Mouse (Mus musculus) liver, postnatal 0 days (tissue): Measurements from ENCODE around the gene Rbbp6. TPM values are rescaled to one million over a fixed set of nuclear protein-coding genes. Genes with fewer than 3 reads are reported as not detected.

Source experiments
- ATAC-seq: fragments of 200-750 bp; cut with Nextera tagmentation; 2 replicates; pipeline ENCODE4 v1.8.0; 2017; ENCODE audit warnings: mild to moderate bottlenecking, moderate library complexity
- DNase-seq: peaks from one replicate; pipeline ENCODE4 v3.0.0-alpha.2; 2016
- H3K27ac ChIP-seq: fragments of 300-500 bp; sonication (generic); 2 replicates; pipeline ENCODE4 v1.5.1; 2014; ENCODE audit warnings: antibody characterized with exemption, moderate library complexity, mild to moderate bottlenecking, low read depth
- H3K27me3 ChIP-seq: fragments of 300-500 bp; sonication (generic); 2 replicates; pipeline ENCODE4 v1.6.1; 2014; ENCODE audit warnings: low read length, control low read depth, mixed read lengths; ENCODE audit not compliant: insufficient read depth
- H3K36me3 ChIP-seq: fragments of 300-500 bp; sonication (generic); replicated peaks from 2 replicates; pipeline ENCODE4 v1.6.1; 2014; ENCODE audit warnings: mild to moderate bottlenecking, control low read depth, low read length, moderate library complexity, mixed read lengths; ENCODE audit not compliant: insufficient read depth
- H3K4me1 ChIP-seq: fragments of 300-500 bp; sonication (generic); 2 replicates; pipeline ENCODE4 v1.6.1; 2014; ENCODE audit warnings: antibody characterized with exemption, mild to moderate bottlenecking, control low read depth; ENCODE audit not compliant: insufficient read depth
- H3K4me2 ChIP-seq: fragments of 300-500 bp; sonication (generic); 2 replicates; pipeline ENCODE4 v1.6.1; 2014; ENCODE audit warnings: low read depth, mild to moderate bottlenecking, low read length, moderate library complexity, mixed read lengths
- H3K4me3 ChIP-seq: fragments of 300-500 bp; sonication (generic); 2 replicates; pipeline ENCODE4 v1.5.1; 2014; ENCODE audit warnings: low read depth, low read length
- H3K9ac ChIP-seq: fragments of 300-500 bp; sonication (generic); replicated peaks from 2 replicates; pipeline ENCODE4 v1.6.1; 2014; ENCODE audit warnings: mild to moderate bottlenecking, moderate library complexity
- H3K9me3 ChIP-seq: fragments of 300-500 bp; sonication (generic); 2 replicates; pipeline ENCODE4 v1.6.1; 2016; ENCODE audit warnings: mild to moderate bottlenecking, control low read depth, low read length, mixed read lengths
- CTCF ChIP-seq: sonication (generic); IDR thresholded peaks from 2 replicates; pipeline ENCODE4 v1.5.1; 2016; ENCODE audit warnings: antibody characterized with exemption, low read depth
- EP300 ChIP-seq: IDR thresholded peaks from 2 replicates; pipeline ENCODE4 v1.6.1; 2016; ENCODE audit warnings: antibody characterized with exemption, low read depth, mild to moderate bottlenecking
- WGBS: fragments of 180-500 bp; shearing (Covaris S2); extraction: QIAGEN DNeasy Blood & Tissue Kit; methylation state at CpG from one replicate; pipeline ENCODE4 v1.1.7; 2014; ENCODE audit not compliant: insufficient replicate concordance; 5-methylcytosine and 5-hydroxymethylcytosine counted together
- polyA plus RNA-seq: library from polyadenylated mRNA; unstranded; fragments of >200 nt; fragmentation: Nextera tagmentation; extraction: Ambion mirVana; gene quantifications from 2 replicates; pipeline ENCODE4 v1.2.1, GENCODE M21; 2015

Gene Rbbp6
- polyA plus RNA-seq = 7.8 and 8.7 TPM in 2 replicates

DNA sequence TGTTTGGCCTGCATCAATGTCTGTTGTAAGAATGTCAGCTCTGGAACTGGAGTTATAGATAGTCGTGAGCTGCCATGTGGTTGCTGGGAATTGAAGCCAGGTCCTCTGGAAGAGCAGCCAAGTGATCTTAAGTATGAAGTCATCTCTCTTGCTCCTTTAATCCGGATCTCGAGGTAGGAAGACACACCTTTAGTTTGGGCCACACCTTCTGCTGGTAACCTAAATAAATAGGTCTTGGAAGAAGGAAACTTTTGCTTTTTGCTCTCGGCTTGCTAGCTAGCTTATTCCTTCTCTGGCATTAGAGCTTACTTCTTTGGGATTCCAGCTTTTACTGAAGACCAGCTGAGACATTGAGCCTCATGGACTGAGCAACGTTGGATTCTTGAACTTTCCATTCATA lies at the start of gene Rbbp6:
Gene Rbbp6, plus strand, starts transcription at position 301 of the 400 bp plus-strand sequence.
- DNase-seq (no peak), ATAC-seq (no peak)
- no peak within 1 kb of the TSS for H3K4me3 ChIP-seq
- 0 out of 2 replicates have a peak, but pooled peaks cover 4% of the 10 kb centered on the region for H3K4me1 ChIP-seq
- H3K27me3 ChIP-seq = no peaks in the 10 kb centered on the region
- WGBS = 74% methylated on average over 5 of the region's 5 CpGs
- H3K36me3 ChIP-seq = no peaks in the 10 kb centered on the region
- TF ChIP-seq EP300 (no peak), CTCF (no peak)
- H3K9me3 ChIP-seq = no peaks in the 10 kb centered on the region
- no peak within 1 kb of the TSS for H3K4me2 ChIP-seq
- no peak within 1 kb of the TSS for H3K27ac ChIP-seq
- no peak within 1 kb of the TSS for H3K9ac ChIP-seq

DNA sequence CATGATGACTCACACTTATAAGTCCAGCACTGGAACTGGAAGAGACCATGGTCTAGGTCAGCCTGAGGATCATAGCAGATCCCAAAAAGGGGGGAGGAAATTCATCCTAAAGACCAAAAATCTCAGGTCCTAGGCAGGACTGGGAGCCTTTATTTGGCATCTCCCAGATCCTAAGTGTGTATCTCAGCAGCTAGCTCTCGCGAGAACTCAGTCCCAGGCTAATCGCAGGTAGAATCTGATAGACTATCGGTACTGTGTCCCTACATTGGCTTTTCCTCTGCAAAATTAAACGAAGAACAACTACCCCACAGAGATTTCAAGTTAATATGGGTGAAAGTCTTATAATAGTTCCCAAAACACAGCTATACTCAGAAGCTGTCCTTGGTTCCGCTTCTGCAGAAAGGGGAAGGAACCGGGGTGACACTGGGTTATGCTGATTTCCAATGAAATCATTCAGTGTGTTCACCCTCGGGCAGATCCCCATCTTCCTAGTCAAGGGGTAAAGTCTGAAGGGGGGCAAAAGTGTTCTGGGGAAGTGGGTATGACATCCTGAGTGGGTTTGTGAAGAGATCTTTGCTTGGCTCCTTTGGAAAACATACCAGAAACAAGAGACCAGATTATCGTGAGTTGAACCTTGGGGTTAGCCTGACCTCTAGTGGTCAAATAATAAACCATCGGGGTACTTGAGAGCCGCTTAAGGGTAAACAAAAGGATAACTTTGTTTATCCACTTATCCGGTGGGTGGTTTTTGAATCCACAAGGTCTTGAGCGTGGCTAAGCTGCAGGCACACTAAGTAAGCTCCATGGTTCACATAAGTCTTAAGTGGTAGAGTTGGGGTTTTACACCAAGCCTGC lies 45.5 kb upstream of the Rbbp6 start:
- Histone ChIP-seq H3K9me3 (no peaks in the 10 kb centered on the region), H3K4me1 (no peaks in the 10 kb centered on the region), H3K4me2 (no peak overlapping the region), H3K36me3 (no peaks in the 10 kb centered on the region), H3K27me3 (no peaks in the 10 kb centered on the region), H3K9ac (no peak overlapping the region), H3K27ac (peak overlapping the region; percentile 26; the same call in 1 of the 2 replicates), H3K4me3 (no peak overlapping the region)
- 28% methylated on average over 13 of the region's 13 CpGs for WGBS
- ATAC-seq (peak; percentile 36; the same call in 1 of the 2 replicates), DNase-seq (peak; percentile 42)
- TF ChIP-seq EP300 (no peak), CTCF (peak; percentile 74)

DNA sequence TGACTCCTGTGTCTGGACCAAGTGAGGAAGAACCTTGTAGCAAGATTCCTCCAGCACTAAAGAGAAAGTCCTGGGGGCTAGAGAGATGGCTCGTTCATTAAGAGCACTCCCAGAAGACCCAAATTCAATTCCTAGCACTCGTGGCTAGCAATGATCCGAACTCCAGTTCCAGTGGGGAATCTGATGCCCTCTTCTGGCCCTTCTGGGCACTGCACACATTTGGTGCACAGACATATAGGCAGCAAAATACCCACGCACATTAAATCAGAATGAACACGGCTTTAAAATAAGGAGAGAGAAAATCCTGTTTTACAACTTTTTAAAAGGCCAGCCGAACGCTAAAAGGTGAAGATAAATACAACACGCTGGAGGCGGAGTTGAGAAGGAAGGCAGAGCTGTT lies 43.9 kb upstream of the Rbbp6 start:
- peak; percentile 26 for DNase-seq

DNA sequence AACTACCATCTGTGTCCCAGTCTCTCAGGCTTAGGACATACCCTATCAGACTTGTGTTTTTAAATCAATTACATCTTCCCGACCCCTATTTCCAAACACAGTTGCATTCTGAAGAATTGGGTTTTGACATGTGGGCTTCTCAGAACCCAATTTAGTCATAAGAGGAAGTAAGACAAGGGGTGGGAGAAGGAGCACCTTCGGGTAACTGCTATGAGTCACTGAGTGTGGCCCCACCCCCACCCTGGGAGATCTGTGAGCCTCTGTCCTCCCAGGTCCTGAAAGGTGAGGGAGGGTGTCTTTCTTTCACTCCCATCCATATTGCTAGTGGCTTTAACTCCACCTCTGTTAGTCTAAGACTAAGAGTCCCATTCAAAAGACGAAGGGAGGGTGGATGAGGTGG lies 41.2 kb upstream of the Rbbp6 start:
- Histone ChIP-seq H3K9ac (no peak overlapping the region), H3K36me3 (no peaks in the 10 kb centered on the region), H3K27ac (no peak overlapping the region), H3K27me3 (no peaks in the 10 kb centered on the region), H3K4me1 (no peaks in the 10 kb centered on the region), H3K4me2 (no peak overlapping the region), H3K9me3 (no peaks in the 10 kb centered on the region), H3K4me3 (no peak overlapping the region)
- TF ChIP-seq EP300 = no peak
- no peak for TF ChIP-seq CTCF
- 38% methylated on average over 3 of the region's 3 CpGs for WGBS
- DNase-seq (no peak), ATAC-seq (no peak)

More for the DNA sequence above, 43.9 kb upstream of the Rbbp6 start:
- no peak for ATAC-seq
- Histone ChIP-seq H3K4me2 (no peak overlapping the region), H3K9ac (no peak overlapping the region), H3K4me3 (no peak overlapping the region), H3K27me3 (no peaks in the 10 kb centered on the region), H3K9me3 (no peaks in the 10 kb centered on the region), H3K27ac (no peak overlapping the region), H3K36me3 (no peaks in the 10 kb centered on the region), H3K4me1 (no peaks in the 10 kb centered on the region)
- WGBS = 77% methylated on average over 9 of the region's 9 CpGs
- TF ChIP-seq CTCF (peak; percentile 45), EP300 (no peak)

DNA sequence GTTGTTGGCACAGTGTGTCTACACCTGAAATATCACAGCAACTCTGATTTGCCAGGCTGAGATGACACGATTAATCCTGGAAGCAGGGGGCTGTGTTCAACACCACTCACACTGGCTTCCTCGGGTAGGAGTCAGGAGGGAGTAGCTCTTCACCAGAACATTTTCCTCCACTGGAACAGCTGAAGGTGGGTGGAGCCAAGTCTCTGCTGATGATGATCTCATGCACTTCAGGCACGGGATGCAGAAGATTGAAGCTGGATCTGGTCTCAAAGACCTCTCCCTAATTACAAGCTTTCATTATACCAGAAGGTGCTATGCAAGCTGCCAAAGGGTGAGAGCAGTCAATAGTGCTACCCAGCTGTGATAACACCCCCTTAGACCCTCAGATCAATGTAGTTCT lies 35.0 kb upstream of the Rbbp6 start:
- H3K9ac ChIP-seq = no peak overlapping the region
- WGBS = 38% methylated on average over 3 of the region's 3 CpGs
- no peak for DNase-seq
- H3K36me3 ChIP-seq = no peaks in the 10 kb centered on the region
- TF ChIP-seq EP300 (no peak), CTCF (no peak)
- no peak overlapping the region for H3K4me3 ChIP-seq
- no peaks in the 10 kb centered on the region for H3K4me1 ChIP-seq
- no peaks in the 10 kb centered on the region for H3K27me3 ChIP-seq
- H3K4me2 ChIP-seq = no peak overlapping the region
- no peak overlapping the region for H3K27ac ChIP-seq
- no peaks in the 10 kb centered on the region for H3K9me3 ChIP-seq
- ATAC-seq = no peak

DNA sequence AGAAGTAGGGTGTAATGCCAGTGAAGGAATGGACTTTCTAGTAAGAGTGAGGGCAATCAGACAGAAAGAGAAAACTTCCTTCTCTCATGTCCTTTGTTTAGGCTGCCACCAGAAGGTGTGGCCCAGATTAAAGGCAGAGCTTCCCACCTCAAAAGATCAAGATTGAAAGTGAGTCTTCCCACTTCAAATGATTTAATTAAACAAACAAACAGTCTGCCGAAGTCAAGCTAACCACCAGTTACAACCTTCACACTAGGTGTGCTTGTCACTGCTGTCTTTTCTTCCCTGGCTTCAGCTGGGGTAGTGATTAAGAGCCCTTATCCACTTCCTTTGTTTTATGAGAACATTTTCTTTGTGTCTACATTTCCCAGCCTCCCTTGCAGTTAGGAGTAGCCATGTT lies 33.3 kb upstream of the Rbbp6 start:
- Histone ChIP-seq H3K27ac (no peak overlapping the region), H3K4me2 (no peak overlapping the region), H3K9me3 (no peaks in the 10 kb centered on the region), H3K27me3 (no peaks in the 10 kb centered on the region), H3K36me3 (no peaks in the 10 kb centered on the region), H3K4me1 (no peaks in the 10 kb centered on the region), H3K4me3 (no peak overlapping the region), H3K9ac (no peak overlapping the region)
- TF ChIP-seq CTCF = no peak
- no peak for TF ChIP-seq EP300
- ATAC-seq (no peak), DNase-seq (no peak)
- WGBS = 29% methylated on average over 1 of the region's 1 CpGs

DNA sequence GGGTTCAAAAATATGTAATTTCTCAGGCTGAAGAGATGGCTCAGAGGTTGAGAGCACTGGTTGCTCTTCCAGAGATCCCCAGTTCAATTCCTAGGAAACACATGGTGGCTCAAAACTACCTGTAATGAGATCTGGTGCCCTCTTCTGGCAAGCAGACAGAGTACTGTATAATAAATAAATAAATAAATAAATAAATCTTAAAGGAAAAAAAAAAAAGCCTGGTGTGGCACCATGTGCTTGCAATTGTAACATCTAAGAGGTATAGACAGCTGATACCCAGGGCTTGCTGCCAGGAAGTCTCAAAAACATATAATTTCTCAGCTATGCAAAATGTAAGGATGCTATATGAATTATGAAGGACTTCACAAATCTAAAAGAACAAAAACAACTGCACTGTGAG lies 28.9 kb upstream of the Rbbp6 start:
- Histone ChIP-seq H3K27ac (no peak overlapping the region), H3K9ac (no peak overlapping the region), H3K4me1 (no peaks in the 10 kb centered on the region), H3K4me3 (no peak overlapping the region), H3K4me2 (no peak overlapping the region), H3K9me3 (no peaks in the 10 kb centered on the region), H3K36me3 (no peaks in the 10 kb centered on the region), H3K27me3 (no peaks in the 10 kb centered on the region)
- TF ChIP-seq CTCF (peak; percentile 19; the same call in 1 of the 2 replicates), EP300 (no peak)
- ATAC-seq (no peak), DNase-seq (no peak)
